Mouse (Mus musculus) heart, embryonic 15.5 days (tissue): ENCODE measurements around the gene Zfp57. TPM values are rescaled to one million over a fixed set of nuclear protein-coding genes. Genes with fewer than 3 reads are reported as not detected.

Source experiments
- ATAC-seq: fragments of 200-750 bp; cut with Nextera tagmentation; replicated peaks from 2 replicates; pipeline ENCODE4 v1.8.0; 2017; ENCODE audit warnings: low read depth, moderate TSS enrichment; ENCODE audit not compliant: insufficient number of reproducible peaks, insufficient read depth, low FRiP score
- H3K27ac ChIP-seq: fragments of 300-500 bp; sonication (generic); 2 replicates; pipeline ENCODE4 v1.5.1; 2015; ENCODE audit warnings: mild to moderate bottlenecking, inconsistent platforms
- H3K27me3 ChIP-seq: fragments of 300-500 bp; sonication (generic); 2 replicates; pipeline ENCODE4 v1.6.1; 2015; ENCODE audit warnings: inconsistent platforms
- H3K36me3 ChIP-seq: fragments of 300-500 bp; sonication (generic); 2 replicates; pipeline ENCODE4 v1.6.1; 2015; ENCODE audit warnings: mild to moderate bottlenecking, inconsistent platforms
- H3K4me1 ChIP-seq: fragments of 300-500 bp; sonication (generic); replicated peaks from 2 replicates; pipeline ENCODE4 v1.6.1; 2015; ENCODE audit warnings: inconsistent platforms
- H3K4me2 ChIP-seq: fragments of 300-500 bp; sonication (generic); 2 replicates; pipeline ENCODE4 v1.6.1; 2015; ENCODE audit warnings: inconsistent platforms, mild to moderate bottlenecking, moderate library complexity
- H3K4me3 ChIP-seq: fragments of 300-500 bp; sonication (generic); 2 replicates; pipeline ENCODE4 v1.5.1; 2015; ENCODE audit warnings: mild to moderate bottlenecking, inconsistent platforms
- H3K9ac ChIP-seq: fragments of 300-500 bp; sonication (generic); 2 replicates; pipeline ENCODE4 v1.6.1; 2015; ENCODE audit warnings: mild to moderate bottlenecking, inconsistent platforms
- H3K9me3 ChIP-seq: fragments of 300-500 bp; sonication (generic); replicated peaks from 2 replicates; pipeline ENCODE4 v1.6.1; 2016; ENCODE audit warnings: inconsistent platforms
- WGBS: fragments of 180-500 bp; shearing (Covaris S2); methylation state at CpG from one replicate; pipeline ENCODE4 v1.1.7; 2015; ENCODE audit warnings: mixed read lengths; 5-methylcytosine and 5-hydroxymethylcytosine counted together
- polyA plus RNA-seq: library from polyadenylated mRNA; unstranded; fragments of >200 nt; fragmentation: Nextera tagmentation; extraction: Ambion mirVana; gene quantifications from 2 replicates; pipeline ENCODE4 v1.2.1, GENCODE M21; 2015

The Zfp57 gene
- polyA plus RNA-seq, 1 experiment from 2014 or later = 32.4 TPM

DNA sequence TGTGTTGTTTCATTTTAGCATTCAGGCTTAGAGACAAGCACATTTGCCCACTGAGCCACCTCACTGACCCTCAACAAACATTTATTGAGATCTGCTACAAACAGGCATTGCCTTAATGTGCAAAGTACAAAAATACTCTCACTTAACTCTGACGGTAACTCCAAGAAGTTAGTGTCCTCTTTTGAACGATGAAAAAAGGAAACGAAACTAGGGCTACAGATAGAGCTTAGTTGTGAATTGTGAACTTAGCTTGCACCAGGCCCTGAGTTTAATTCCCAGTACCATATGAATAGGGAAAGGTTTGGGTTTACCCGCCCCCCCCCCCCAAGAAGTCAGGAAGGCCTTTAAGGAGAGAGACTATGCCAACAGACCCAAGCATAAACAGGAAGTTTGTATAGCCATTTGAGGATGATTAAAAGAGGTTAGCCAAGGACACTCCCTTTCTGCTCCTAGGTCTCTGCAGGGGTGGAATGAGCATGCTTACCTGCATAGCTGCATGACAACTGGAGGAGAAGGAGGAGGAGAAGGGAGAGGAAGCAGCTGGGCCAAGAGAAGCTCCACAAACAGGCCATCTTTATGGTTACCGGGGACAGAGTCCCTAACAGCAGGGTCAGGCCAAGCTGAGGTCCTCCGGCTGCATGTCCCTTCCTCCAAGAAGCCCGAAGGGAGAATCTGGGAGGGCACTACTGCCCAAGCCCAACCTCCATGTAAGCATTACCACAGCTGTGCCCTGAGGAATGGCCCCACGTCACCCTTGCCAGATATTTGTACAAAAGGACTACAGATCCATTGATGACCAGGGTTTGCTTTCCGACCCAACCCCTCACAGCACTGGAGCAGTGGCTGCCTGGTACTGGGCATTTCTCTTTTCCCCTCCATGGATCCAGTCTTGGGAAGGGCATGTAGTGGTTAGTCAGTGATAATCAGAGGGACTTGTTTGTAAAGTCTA is 21.9 kb downstream of the Zfp57 start, which contains the start of gene Mog:
Gene Mog, minus strand, starts transcription at position 771 of the 949 bp plus-strand sequence.
- 66% methylated on average over 9 of the region's 9 CpGs for WGBS
- Histone ChIP-seq H3K4me3 (no peak within 1 kb of the TSS), H3K4me2 (no peak within 1 kb of the TSS), H3K4me1 (no peaks in the 10 kb centered on the region), H3K36me3 (no peaks in the 10 kb centered on the region), H3K9ac (no peak within 1 kb of the TSS), H3K27ac (no peak within 1 kb of the TSS), H3K9me3 (no peaks in the 10 kb centered on the region), H3K27me3 (no peaks in the 10 kb centered on the region)
- no peak for ATAC-seq

DNA sequence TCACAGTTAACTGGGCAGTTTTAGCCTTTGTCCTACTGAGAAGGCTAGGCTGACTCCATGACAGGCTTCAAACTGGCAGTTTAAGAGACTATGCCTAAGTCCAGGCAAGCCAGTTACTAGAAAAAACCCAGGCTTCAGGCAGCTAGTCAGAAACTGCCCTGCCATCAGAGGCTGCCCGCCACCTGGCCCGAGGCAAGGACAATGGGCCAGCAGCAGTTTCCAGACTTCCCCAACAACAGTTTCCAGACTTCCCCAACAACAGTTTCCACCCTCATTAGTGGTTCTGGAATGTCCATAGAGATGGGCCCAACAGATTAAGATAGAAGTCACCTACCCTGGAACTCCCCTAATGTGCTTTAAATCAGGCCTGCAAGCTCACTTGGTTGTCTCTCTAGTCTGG is 25.5 kb downstream of the Zfp57 start:
- Histone ChIP-seq H3K4me2 (no peak overlapping the region), H3K9me3 (no peaks in the 10 kb centered on the region), H3K4me1 (peaks cover 3% of the 10 kb centered on the region), H3K4me3 (no peak overlapping the region), H3K9ac (no peak overlapping the region), H3K27me3 (no peaks in the 10 kb centered on the region), H3K27ac (no peak overlapping the region), H3K36me3 (no peaks in the 10 kb centered on the region)
- no peak for ATAC-seq
- 82% methylated on average over 2 of the region's 2 CpGs for WGBS

DNA sequence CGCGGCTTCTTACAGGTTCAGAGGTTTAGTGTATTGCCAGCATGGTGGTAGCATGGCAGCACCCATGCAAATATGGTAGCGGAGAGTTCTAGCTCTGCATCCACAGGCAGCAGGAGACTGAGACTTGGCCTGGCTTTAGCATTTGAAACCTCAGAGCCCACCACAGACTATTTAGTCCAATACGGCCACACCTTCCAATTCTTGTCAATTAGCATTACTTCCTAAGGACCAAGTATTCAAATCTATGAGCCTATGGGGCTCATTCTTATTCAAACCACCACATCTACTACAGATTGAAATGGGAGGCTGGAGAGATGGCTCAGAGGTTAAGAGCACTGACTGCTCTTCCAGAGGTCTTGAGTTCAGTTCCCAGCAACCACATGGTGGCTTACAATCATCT is 26.5 kb downstream of the Zfp57 start:
- H3K4me2 ChIP-seq = no peak overlapping the region
- no peak for ATAC-seq
- no peaks in the 10 kb centered on the region for H3K27me3 ChIP-seq
- H3K27ac ChIP-seq = no peak overlapping the region; the same call in 1 of the 2 replicates
- 92% methylated on average over 4 of the region's 4 CpGs for WGBS
- H3K36me3 ChIP-seq = no peaks in the 10 kb centered on the region
- no peaks in the 10 kb centered on the region for H3K9me3 ChIP-seq
- H3K9ac ChIP-seq = no peak overlapping the region
- peaks cover 3% of the 10 kb centered on the region for H3K4me1 ChIP-seq
- no peak overlapping the region for H3K4me3 ChIP-seq

DNA sequence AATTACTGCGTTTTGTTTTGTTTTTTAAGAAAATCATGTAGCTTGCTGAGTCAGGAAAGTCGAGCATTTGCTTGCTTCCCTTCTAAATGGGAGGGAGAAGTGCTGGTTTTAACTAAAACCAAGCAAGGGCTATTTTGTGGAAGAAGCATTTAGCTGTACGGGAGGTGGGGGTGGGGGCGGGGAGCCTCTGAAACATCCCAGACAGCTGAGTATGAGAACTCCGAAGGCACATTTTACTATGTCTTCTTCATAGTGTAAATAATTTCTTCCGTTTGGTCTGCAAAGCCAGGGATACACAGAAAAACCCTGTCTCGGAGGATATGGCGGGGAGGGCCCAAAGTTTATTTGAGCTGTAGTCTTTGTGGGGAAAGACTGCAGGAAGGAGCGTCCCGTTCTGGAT is 27.2 kb downstream of the Zfp57 start:
- Histone ChIP-seq H3K4me2 (peak overlapping the region; percentile 66), H3K27me3 (no peaks in the 10 kb centered on the region), H3K9ac (peak overlapping the region; percentile 56; the same call in 1 of the 2 replicates), H3K4me1 (peaks cover 3% of the 10 kb centered on the region), H3K27ac (peak overlapping the region; percentile 87), H3K4me3 (peak overlapping the region; percentile 64), H3K36me3 (no peaks in the 10 kb centered on the region), H3K9me3 (no peaks in the 10 kb centered on the region)
- WGBS = 9% methylated on average over 10 of the region's 10 CpGs
- no peak for ATAC-seq

DNA sequence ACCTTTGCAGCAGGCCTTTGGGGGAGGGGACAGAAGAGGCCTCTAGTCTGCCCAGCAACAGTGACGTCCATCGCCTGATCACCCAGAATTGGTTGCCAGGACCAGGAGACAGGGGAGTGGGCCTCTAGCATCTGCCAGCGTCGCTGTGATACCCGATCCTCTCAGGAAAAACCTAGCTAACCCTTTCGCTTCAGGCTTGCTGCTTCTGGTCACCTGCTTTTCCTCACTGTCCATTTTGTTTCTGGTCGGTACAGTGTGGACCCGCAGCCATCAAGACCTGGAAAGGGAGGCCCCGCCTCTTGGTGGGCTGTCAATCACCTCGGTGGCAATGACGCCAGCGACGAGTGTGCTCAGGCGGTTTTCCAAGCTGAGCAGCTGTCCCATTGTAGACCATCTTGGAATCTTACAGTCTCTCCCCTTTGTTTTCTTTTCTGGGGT is 27.7 kb downstream of the Zfp57 start:
- Histone ChIP-seq H3K27me3 (no peaks in the 10 kb centered on the region), H3K9ac (peak overlapping the region; percentile 56), H3K4me2 (peak overlapping the region; percentile 66), H3K4me1 (peaks cover 3% of the 10 kb centered on the region), H3K4me3 (peak overlapping the region; percentile 64), H3K36me3 (no peaks in the 10 kb centered on the region), H3K27ac (peak overlapping the region; percentile 87), H3K9me3 (no peaks in the 10 kb centered on the region)
- under 1% methylated on average over 14 of the region's 14 CpGs for WGBS
- ATAC-seq = peak; percentile 97

DNA sequence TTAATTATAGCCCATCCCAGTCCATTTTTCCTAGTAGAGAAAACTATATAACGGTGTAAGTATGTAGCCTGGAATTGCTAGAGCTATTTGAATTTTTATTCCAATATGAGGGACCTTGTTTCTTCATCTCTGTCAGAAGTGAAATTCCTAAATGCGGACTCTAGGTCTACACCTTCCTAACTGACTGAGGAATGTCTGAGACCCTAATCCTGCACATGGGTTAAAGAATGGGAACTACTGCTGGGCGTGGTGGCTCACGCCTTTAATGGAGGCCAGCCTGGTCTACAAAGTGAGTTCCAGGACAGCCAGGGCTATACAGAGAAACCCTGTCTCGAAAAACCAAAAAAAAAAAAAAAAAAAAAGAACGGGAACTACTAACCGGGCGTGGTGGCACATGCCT is 28.2 kb downstream of the Zfp57 start:
- no peak for ATAC-seq

DNA sequence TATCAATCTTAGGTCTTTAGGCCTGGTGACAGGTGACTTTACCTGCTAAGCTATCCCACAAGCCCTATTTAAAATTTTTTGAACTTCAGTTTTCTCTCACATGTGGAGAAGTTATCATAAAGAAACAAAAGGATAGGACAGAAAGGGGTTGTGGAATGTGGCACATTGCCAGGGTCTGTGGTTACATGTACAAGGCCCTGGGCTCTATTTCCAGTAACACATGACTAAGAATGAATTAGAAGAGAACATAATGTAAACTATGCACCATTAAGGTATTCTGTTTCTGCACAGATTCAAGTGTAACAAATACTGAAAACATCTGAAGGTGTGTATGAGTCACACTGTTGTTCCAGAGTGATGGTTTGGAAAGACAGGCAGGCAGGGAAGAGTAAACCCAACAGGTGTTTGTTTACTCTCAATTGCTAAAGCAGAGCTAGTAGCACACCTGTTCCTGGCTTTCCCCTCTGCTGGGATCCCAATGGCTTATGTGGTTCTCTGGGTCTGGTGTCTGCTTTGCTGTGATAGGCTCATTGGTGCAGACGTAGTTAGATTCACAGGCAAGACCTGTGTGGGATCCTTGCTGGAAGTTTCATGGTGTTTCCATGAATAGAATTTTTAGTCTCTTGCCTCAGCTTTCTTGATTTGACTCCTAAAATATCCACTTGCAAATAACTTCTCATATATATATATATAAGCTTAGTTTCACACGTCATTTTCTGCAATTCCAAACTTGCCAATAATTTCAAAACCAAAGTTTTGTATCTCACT is 38.3 kb downstream of the Zfp57 start:
- no peak overlapping the region for H3K4me3 ChIP-seq
- no peaks in the 10 kb centered on the region for H3K4me1 ChIP-seq
- no peaks in the 10 kb centered on the region for H3K36me3 ChIP-seq
- H3K9me3 ChIP-seq = no peaks in the 10 kb centered on the region
- ATAC-seq = no peak
- no peaks in the 10 kb centered on the region for H3K27me3 ChIP-seq
- H3K4me2 ChIP-seq = no peak overlapping the region
- no peak overlapping the region for H3K27ac ChIP-seq
- WGBS = 62% methylated on average over 2 of the region's 2 CpGs
- no peak overlapping the region for H3K9ac ChIP-seq

More for the DNA sequence above, 28.2 kb downstream of the Zfp57 start:
- no peaks in the 10 kb centered on the region for H3K36me3 ChIP-seq
- peak overlapping the region; percentile 64 for H3K4me3 ChIP-seq
- H3K4me1 ChIP-seq = peaks cover 3% of the 10 kb centered on the region
- 67% methylated on average over 8 of the region's 8 CpGs for WGBS
- H3K9ac ChIP-seq = no peak overlapping the region
- H3K9me3 ChIP-seq = no peaks in the 10 kb centered on the region
- H3K4me2 ChIP-seq = peak overlapping the region; percentile 66
- peak overlapping the region; percentile 87 for H3K27ac ChIP-seq
- no peaks in the 10 kb centered on the region for H3K27me3 ChIP-seq

DNA sequence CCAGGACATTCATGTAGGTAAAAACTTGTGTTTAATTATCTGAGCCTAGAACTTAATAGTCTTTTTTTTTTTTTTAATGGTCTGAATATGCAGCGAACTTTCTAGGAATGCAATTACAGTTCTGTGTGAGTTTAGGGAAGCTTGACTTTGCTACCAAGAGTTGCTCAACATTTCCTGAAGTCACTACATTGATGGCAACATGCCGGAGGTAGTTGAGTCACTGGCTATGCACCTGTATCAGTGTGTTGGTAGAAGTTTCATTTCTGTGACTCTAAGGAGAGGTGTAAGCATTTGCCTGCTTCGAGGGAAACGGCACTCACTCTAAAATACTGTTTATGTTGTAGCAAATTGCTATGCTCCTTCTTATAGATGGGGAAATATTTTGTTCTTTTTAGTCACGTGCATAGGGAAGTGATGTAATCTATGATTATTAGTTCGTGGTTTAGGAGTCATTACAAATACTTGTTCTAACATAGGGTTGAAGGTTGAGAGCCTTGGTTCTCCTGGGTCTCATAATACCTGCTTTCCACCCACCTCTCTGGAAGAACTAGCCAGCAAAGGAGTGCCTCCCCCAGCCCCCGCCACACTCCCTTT is 43.8 kb downstream of the Zfp57 start:
- Histone ChIP-seq H3K4me1 (peaks cover 20% of the 10 kb centered on the region), H3K4me3 (peak overlapping the region; percentile 92), H3K9me3 (no peaks in the 10 kb centered on the region), H3K4me2 (peak overlapping the region; percentile 97), H3K36me3 (no peaks in the 10 kb centered on the region), H3K27ac (no peak overlapping the region), H3K9ac (peak overlapping the region; percentile 85; the same call in 1 of the 2 replicates), H3K27me3 (peaks cover 19% of the 10 kb centered on the region)
- no peak for ATAC-seq
- 75% methylated on average over 7 of the region's 7 CpGs for WGBS

DNA sequence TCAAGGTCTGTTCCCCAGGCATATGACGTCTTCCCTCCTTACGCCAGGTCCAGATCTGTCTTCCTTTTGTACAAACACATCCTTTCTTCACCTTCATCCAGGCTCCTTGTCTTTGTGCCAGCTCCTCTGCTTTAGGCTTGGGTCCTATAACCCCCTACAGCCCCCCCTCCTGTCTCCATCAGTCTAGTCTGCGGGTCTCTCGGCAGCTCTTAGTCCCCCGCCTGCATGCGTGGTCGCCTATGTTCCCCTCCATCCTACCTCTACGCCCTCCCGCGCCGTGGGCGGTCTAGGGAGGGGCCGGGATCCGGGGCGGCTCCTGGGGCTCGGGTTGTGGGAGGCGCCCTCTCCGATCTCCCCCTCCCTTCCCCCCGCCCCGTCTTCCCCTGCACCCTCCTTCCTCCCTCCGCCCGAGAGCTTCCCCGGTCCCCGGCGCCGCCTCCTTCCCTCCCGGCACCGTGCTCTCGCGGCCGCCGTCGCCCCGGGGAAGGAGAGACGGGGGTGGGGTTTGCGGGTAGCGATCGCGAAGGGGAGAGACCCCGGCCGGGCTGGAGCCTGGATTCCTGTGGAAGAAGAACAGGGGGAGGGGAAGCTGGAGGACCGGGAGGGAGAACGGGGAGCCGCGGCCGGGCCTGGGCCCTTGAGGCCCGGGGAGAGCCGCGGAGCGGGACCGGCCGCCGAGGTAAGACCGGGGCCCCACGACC is 44.8 kb downstream of the Zfp57 start, which contains the start of gene Gabbr1:
Gene Gabbr1, plus strand, starts transcription at position 356 of the 701 bp plus-strand sequence.
- ATAC-seq = peak; percentile 87
- peaks cover 23% of the 10 kb centered on the region for H3K27me3 ChIP-seq
- H3K9ac ChIP-seq = peak within 1 kb of the TSS; percentile 85
- WGBS = under 1% methylated on average over 39 of the region's 55 CpGs
- H3K9me3 ChIP-seq = no peaks in the 10 kb centered on the region
- H3K27ac ChIP-seq = peak within 1 kb of the TSS; percentile 69
- peak within 1 kb of the TSS; percentile 97 for H3K4me2 ChIP-seq
- H3K4me1 ChIP-seq = peaks cover 30% of the 10 kb centered on the region
- H3K4me3 ChIP-seq = peak within 1 kb of the TSS; percentile 92
- no peaks in the 10 kb centered on the region for H3K36me3 ChIP-seq

DNA sequence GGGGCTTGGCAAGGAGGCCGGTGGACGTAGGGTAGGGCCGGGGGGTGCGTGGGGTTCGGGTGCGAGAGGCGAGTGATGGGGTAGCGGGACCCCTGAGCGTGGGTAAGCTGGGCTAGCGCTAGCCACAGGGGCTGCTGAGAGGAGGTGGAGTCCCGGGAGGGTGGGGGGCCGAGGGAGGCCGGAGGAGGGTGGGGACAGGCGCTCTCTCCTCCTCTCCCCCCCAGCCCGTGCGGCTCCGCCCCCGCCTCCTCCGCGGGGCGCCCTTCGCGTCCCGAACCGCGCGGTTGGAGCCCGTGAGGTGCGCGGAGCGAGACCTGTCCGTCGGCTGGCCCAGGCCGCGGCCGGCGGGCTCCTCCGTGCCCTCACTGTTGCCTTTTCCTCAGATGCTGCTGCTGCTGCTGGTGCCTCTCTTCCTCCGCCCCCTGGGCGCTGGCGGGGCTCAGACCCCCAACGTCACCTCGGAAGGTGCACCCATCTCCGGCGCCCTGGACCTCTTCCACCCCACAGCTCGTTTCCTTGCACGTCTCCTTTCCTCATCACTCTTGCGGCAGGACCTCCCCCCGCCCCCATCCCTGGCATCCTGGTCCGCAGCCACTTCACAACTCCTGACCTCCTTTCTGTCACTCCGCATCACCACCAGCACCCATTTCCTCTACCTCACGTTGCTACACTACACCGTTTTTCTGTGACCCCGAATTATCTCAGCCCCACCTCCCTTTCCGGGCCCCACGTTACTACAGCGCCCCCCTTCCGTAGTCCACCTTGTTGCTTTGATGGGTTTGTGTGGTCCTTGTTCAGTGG is 45.5 kb downstream of the Zfp57 start:
- Histone ChIP-seq H3K27ac (peak overlapping the region; percentile 69), H3K9me3 (no peaks in the 10 kb centered on the region), H3K4me2 (peak overlapping the region; percentile 97), H3K27me3 (peaks cover 25% of the 10 kb centered on the region), H3K4me1 (peaks cover 33% of the 10 kb centered on the region), H3K4me3 (peak overlapping the region; percentile 92), H3K36me3 (no peaks in the 10 kb centered on the region), H3K9ac (peak overlapping the region; percentile 85)
- ATAC-seq = peak; percentile 79
- under 1% methylated on average over 49 of the region's 58 CpGs for WGBS
